9 mouse cellular contexts compared by ENCODE assay signal in genomic region chr6:140554261-140554660, GRCm38 (mm10).
A peak's percentile ranks its signal among the peaks of the same experiment; 100 is the strongest.
DNase-seq lines count a peak whose midpoint lies in the region; ATAC-seq and TF ChIP-seq lines count a peak whose summit lies in the region.
"Had no signal": no experiment of that assay in that cellular context is flagged by ENCODE, and none has a peak within 500 bp of the region (broad histone marks: within the 10 kb centered on the region; RNA-seq: fewer than 3 reads in every experiment).

No protein-coding gene starts in this region.

- H3K79me2 ChIP-seq in MEL (ENCODE audit: control insufficient read depth, insufficient read depth, low read length, poor library complexity): no peaks in the 10 kb centered on the region

- no peaks in the 10 kb centered on the region for H3K4me1 ChIP-seq in kidney, postnatal 0 days (replicated peaks; ENCODE audit: insufficient read depth, low read length)
- H3K4me1 ChIP-seq in MEL (ENCODE audit: control insufficient read depth in 1 of 2, insufficient read depth in 2 of 2, low read length in 2 of 2): no peaks in the 10 kb centered on the region

- no peak for ATAC-seq in kidney, postnatal 0 days (replicated peaks; ENCODE audit: low FRiP score, low read depth)

- H3K27ac ChIP-seq in kidney, postnatal 0 days: no peak overlapping the region
- H3K27ac ChIP-seq in MEL (ENCODE audit: control insufficient read depth, low read depth, low read length): no peak overlapping the region
- H3K27ac ChIP-seq: macrophage had no signal

- TF ChIP-seq EP300 in MEL (IDR thresholded peaks at IDR 0.05; ENCODE audit: low read depth in 1 of 2, low read length in 2 of 2): no peak

- 62% methylated on average over 4 of the region's 4 CpGs for WGBS in kidney, postnatal 0 days

- no peaks in the 10 kb centered on the region for H3K9me3 ChIP-seq in kidney, postnatal 0 days (replicated peaks; ENCODE audit: low read length)
- no peaks in the 10 kb centered on the region for H3K9me3 ChIP-seq in MEL (replicated peaks; ENCODE audit: insufficient read depth, low read length)

- H3K27me3 ChIP-seq in kidney, postnatal 0 days (ENCODE audit: insufficient read depth, low read length): no peaks in the 10 kb centered on the region
- H3K27me3 ChIP-seq in MEL (ENCODE audit: control insufficient read depth in 1 of 2, insufficient read depth in 2 of 2, low read length in 2 of 2): no peaks in the 10 kb centered on the region

- DNase-seq in kidney, postnatal 0 days (ENCODE audit: low spot score): peak; percentile 54
- DNase-seq in kidney, postnatal 4 days: no peak
- peak; percentile 19 for DNase-seq in A20 (ENCODE audit: low read depth, low spot score)
- peak; percentile 11 for DNase-seq in MEL (ENCODE audit: low read depth, low spot score)
- DNase-seq in embryo, embryonic 10.5 days (ENCODE audit: low spot score): peak; percentile 61
- DNase-seq in ovary, postnatal 36 days (ENCODE audit: low spot score): no peak
- no peak for DNase-seq in right cerebral cortex, postnatal 25 days
- DNase-seq in layer of hippocampus, adult 8-10 months (ENCODE audit: low spot score in 2 of 2): no peak

- peak; percentile 9; the same call in 1 of the 2 replicates for TF ChIP-seq RAD21 in MEL (IDR thresholded peaks at IDR 0.05; ENCODE audit: low read depth, low read length)

- no peak for TF ChIP-seq POLR2A in MEL (IDR thresholded peaks at IDR 0.05; ENCODE audit: control insufficient read depth in 1 of 2, insufficient read depth in 1 of 2, low read depth in 1 of 2, low read length in 2 of 2, poor library complexity in 1 of 2)

- H3K4me2 ChIP-seq in kidney, postnatal 0 days (ENCODE audit: low read length): no peak overlapping the region

- H3K36me3 ChIP-seq in kidney, postnatal 0 days (ENCODE audit: insufficient read depth, low read length): 0 out of 2 replicates have a peak, but pooled peaks cover 11% of the 10 kb centered on the region
- no peaks in the 10 kb centered on the region for H3K36me3 ChIP-seq in MEL (ENCODE audit: control insufficient read depth in 1 of 2, insufficient read depth in 2 of 2, low read length in 2 of 2)

- peak; percentile 59 for TF ChIP-seq CTCF in kidney, postnatal 0 days (IDR thresholded peaks at IDR 0.05; ENCODE audit: low read depth)
- peak in 1 of 3 experiments; percentile 31; a peak in 2 of 6 replicates for TF ChIP-seq CTCF in MEL (IDR thresholded peaks at IDR 0.05 in 2 of 3, conservative IDR thresholded peaks at IDR 0.05 in 1 of 3; ENCODE audit: control insufficient read depth in 1 of 3, insufficient read depth in 1 of 3, low read depth in 2 of 3, low read length in 3 of 3, poor library complexity in 1 of 3, severe bottlenecking in 1 of 3)

- H3K9ac ChIP-seq in kidney, postnatal 0 days (ENCODE audit: low read depth, low read length): no peak overlapping the region
- no peak overlapping the region for H3K9ac ChIP-seq in MEL (ENCODE audit: control insufficient read depth, low read depth, low read length, poor library complexity, severe bottlenecking)

- H3K4me3 ChIP-seq in kidney, postnatal 0 days (replicated peaks; ENCODE audit: low read depth, low read length): no peak overlapping the region
- no peak overlapping the region for H3K4me3 ChIP-seq in MEL (ENCODE audit: control insufficient read depth in 1 of 2, insufficient read depth in 1 of 2, low read depth in 2 of 2, low read length in 2 of 2)

TF ChIP-seq in MEL, 35 proteins besides CTCF, POLR2A, EP300 and RAD21:
- no peak for TF ChIP-seq CHD2 (IDR thresholded peaks at IDR 0.05; ENCODE audit: low read length)
- TF ChIP-seq SMC3 (IDR thresholded peaks at IDR 0.05; ENCODE audit: low read depth, low read length): peak; percentile 27; the same call in 1 of the 2 replicates

Comparison
In these comparisons a context has a peak if more than half of its experiments do, and no peak if none do; other contexts are left out.
1. DNase-seq: peak in kidney, postnatal 0 days (single experiment), A20 (single experiment), MEL (single experiment) and embryo, embryonic 10.5 days (single experiment); none in kidney, postnatal 4 days (0 of 2), ovary, postnatal 36 days (single experiment), right cerebral cortex, postnatal 25 days (single experiment) and layer of hippocampus, adult 8-10 months (0 of 2).